Mouse (Mus musculus): ENCODE measurements around the gene Gas2l1.

DNA sequence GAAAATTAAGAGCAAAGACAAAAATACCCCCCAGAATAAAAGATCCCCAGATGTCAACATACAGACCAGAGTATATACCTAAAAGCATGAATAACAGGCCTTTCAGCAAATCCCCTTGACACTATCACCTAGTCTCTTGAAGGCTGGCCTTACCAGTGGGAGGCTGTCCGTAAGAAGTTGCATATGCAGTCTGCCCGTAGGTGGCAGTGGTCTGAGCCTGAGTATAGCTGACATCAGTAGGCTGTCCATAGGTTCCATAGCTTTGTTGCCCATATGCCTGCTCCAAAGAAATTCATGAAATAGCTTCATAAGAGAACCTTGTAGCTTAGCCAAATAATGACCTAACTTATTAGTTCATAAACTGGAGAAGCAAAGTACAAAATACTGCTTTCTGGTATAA lies 26.6 kb upstream of the Gas2l1 start:
- TF ChIP-seq CHD2 (IDR thresholded peaks at IDR 0.05; ENCODE audit: low read depth, low read length), result no peak
- no peak for TF ChIP-seq MAFK (IDR thresholded peaks at IDR 0.05; ENCODE audit: insufficient read depth, low read depth, low read length)
- no peak for TF ChIP-seq ZC3H11A (IDR thresholded peaks at IDR 0.05; ENCODE audit: borderline replicate concordance, low read depth, low read length)
- no peak for TF ChIP-seq HCFC1 (IDR thresholded peaks at IDR 0.05; ENCODE audit: borderline replicate concordance, insufficient read depth, low read length)
- TF ChIP-seq ZNF384 (IDR thresholded peaks at IDR 0.05; ENCODE audit: low read depth, low read length), result no peak

Measured in ES-E14 (cell line).